Mouse (Mus musculus) embryo, embryonic 11.5 days (tissue): ENCODE results near the gene Nckap5.
A peak's percentile ranks its signal among the peaks of the same experiment; 100 is the strongest.
"Not testable (repeated sequence)": the region's sequence is repeated elsewhere in the genome, so short reads cannot be mapped to it uniquely, and the experiment has no call there.

Source experiments
- DNase-seq: peaks from one replicate; pipeline ENCODE4 v3.0.0-alpha.2; 2012; ENCODE audit warnings: low read depth, low spot score

Nckap5 gene

GRCm38 (mm10) chr1:126830031-126830927 lies at the start of gene Nckap5:
TSS of gene Nckap5 (minus strand) at chr1:126830799.
- peak; percentile 39 for DNase-seq

GRCm38 (mm10) chr1:126877495-126877894 lies 46.9 kb upstream of the Nckap5 start:
- DNase-seq = no peak

- DNase-seq = no peak
Measured at GRCm38 (mm10) chr1:126868372-126868771, 37.8 kb upstream of the Nckap5 start.

GRCm38 (mm10) chr1:126867912-126868311 lies 37.3 kb upstream of the Nckap5 start:
- no peak for DNase-seq

- peak; percentile 8 for DNase-seq
Measured at GRCm38 (mm10) chr1:126865591-126866086, 35.0 kb upstream of the Nckap5 start.

- no peak for DNase-seq
Measured at GRCm38 (mm10) chr1:126861816-126862215, 31.2 kb upstream of the Nckap5 start.

- DNase-seq = no peak
Measured at GRCm38 (mm10) chr1:126860537-126860936, 29.9 kb upstream of the Nckap5 start.

- DNase-seq = no peak
Measured at GRCm38 (mm10) chr1:126849481-126849880, 18.9 kb upstream of the Nckap5 start.

GRCm38 (mm10) chr1:126846317-126846716 lies 15.7 kb upstream of the Nckap5 start:
- DNase-seq = no peak

GRCm38 (mm10) chr1:126832885-126833284 lies 2.3 kb upstream of the Nckap5 start:
- DNase-seq = no peak

GRCm38 (mm10) chr1:126829031-126829430 lies 1.6 kb downstream of the Nckap5 start:
- no peak for DNase-seq

- no peak for DNase-seq
Measured at GRCm38 (mm10) chr1:126824841-126825240, 5.8 kb downstream of the Nckap5 start.

- no peak for DNase-seq
Measured at GRCm38 (mm10) chr1:126822246-126822645, 8.4 kb downstream of the Nckap5 start.

- no peak for DNase-seq
Measured at GRCm38 (mm10) chr1:126817381-126818034, 13.1 kb downstream of the Nckap5 start.

- no peak for DNase-seq
Measured at GRCm38 (mm10) chr1:126806994-126807611, 23.5 kb downstream of the Nckap5 start.

- no peak for DNase-seq
Measured at GRCm38 (mm10) chr1:126806548-126806947, 24.1 kb downstream of the Nckap5 start.

GRCm38 (mm10) chr1:126802405-126802804 lies 28.2 kb downstream of the Nckap5 start:
- DNase-seq = no peak

- DNase-seq = no peak
Measured at GRCm38 (mm10) chr1:126801706-126802105, 28.9 kb downstream of the Nckap5 start.

- no peak for DNase-seq
Measured at GRCm38 (mm10) chr1:126799379-126799798, 31.2 kb downstream of the Nckap5 start.

GRCm38 (mm10) chr1:126780354-126780941 lies 50.2 kb downstream of the Nckap5 start:
- DNase-seq = not testable (repeated sequence)

- not testable (repeated sequence) for DNase-seq
Measured at GRCm38 (mm10) chr1:126773947-126774346, 56.7 kb downstream of the Nckap5 start.

GRCm38 (mm10) chr1:126766971-126767370 lies 63.6 kb downstream of the Nckap5 start:
- DNase-seq = no peak
